8 mouse cellular contexts compared by ENCODE assay signal in genomic region chr3:52269514-52270351, GRCm38 (mm10). TPM values are rescaled to one million over a fixed set of nuclear protein-coding genes. Genes with fewer than 3 reads are reported as not detected.
DNase-seq lines count a peak whose midpoint lies in the region; ATAC-seq and TF ChIP-seq lines count a peak whose summit lies in the region.

No protein-coding gene starts in this region.

- under 1% methylated on average over 55 of the region's 55 CpGs for WGBS in embryonic facial prominence, embryonic 10.5 days
- 2% methylated on average over 55 of the region's 55 CpGs for WGBS in liver, embryonic 12.5 days (ENCODE audit: insufficient replicate concordance)
- WGBS in stomach, embryonic 14.5 days: 1% methylated on average over 55 of the region's 55 CpGs

- no peak for ATAC-seq in cerebellum, adult (ENCODE audit: insufficient number of reproducible peaks, low FRiP score, low TSS enrichment)
- ATAC-seq in liver, embryonic 12.5 days: no peak
- ATAC-seq in stomach, embryonic 14.5 days (ENCODE audit: insufficient number of reproducible peaks, insufficient read depth, low FRiP score, low read depth): peak; percentile 15; the same call in 1 of the 2 replicates

- H3K4me2 ChIP-seq in liver, embryonic 12.5 days: peak overlapping the region; percentile 98
- peak overlapping the region; percentile 88 for H3K4me2 ChIP-seq in myocyte (ENCODE audit: low read depth)
- peak overlapping the region; percentile 97 for H3K4me2 ChIP-seq in stomach, embryonic 14.5 days (replicated peaks; ENCODE audit: low read depth, low read length)

- no peaks in the 10 kb centered on the region for H3K36me3 ChIP-seq in embryonic facial prominence, embryonic 10.5 days (replicated peaks)
- H3K36me3 ChIP-seq in liver, embryonic 12.5 days: no peaks in the 10 kb centered on the region
- H3K36me3 ChIP-seq in myocyte (ENCODE audit: control insufficient read depth, insufficient read depth): no peaks in the 10 kb centered on the region
- H3K36me3 ChIP-seq in stomach, embryonic 14.5 days (ENCODE audit: control insufficient read depth, insufficient read depth, low read length): no peaks in the 10 kb centered on the region

- H3K4me1 ChIP-seq in embryonic facial prominence, embryonic 10.5 days: peaks cover 48% of the 10 kb centered on the region
- peaks cover 39% of the 10 kb centered on the region for H3K4me1 ChIP-seq in liver, embryonic 12.5 days
- peaks cover 19% of the 10 kb centered on the region; the same call in 1 of the 2 replicates for H3K4me1 ChIP-seq in stomach, embryonic 14.5 days (ENCODE audit: control insufficient read depth, insufficient read depth, low read length)

- H3K9me3 ChIP-seq in embryonic facial prominence, embryonic 10.5 days: no peaks in the 10 kb centered on the region
- H3K9me3 ChIP-seq in liver, embryonic 12.5 days (replicated peaks): no peaks in the 10 kb centered on the region
- no peaks in the 10 kb centered on the region for H3K9me3 ChIP-seq in stomach, embryonic 14.5 days (ENCODE audit: control insufficient read depth, low read depth, low read length)

- peak overlapping the region; percentile 80 for H3K9ac ChIP-seq in liver, embryonic 12.5 days
- peak overlapping the region; percentile 82 for H3K9ac ChIP-seq in stomach, embryonic 14.5 days (replicated peaks; ENCODE audit: low read depth, low read length)

- H3K27ac ChIP-seq in embryonic facial prominence, embryonic 10.5 days (replicated peaks): peak overlapping the region; percentile 88
- peak overlapping the region; percentile 80 for H3K27ac ChIP-seq in liver, embryonic 12.5 days
- H3K27ac ChIP-seq in stomach, embryonic 14.5 days (ENCODE audit: low read length): peak overlapping the region; percentile 48; the same call in 1 of the 2 replicates

- H3ac ChIP-seq in myocyte (ENCODE audit: control insufficient read depth, insufficient read length): peak overlapping the region; percentile 85

- H3K4me3 ChIP-seq in embryonic facial prominence, embryonic 10.5 days: peak overlapping the region; percentile 82
- peak overlapping the region; percentile 83 for H3K4me3 ChIP-seq in liver, embryonic 12.5 days
- peak overlapping the region; percentile 84 for H3K4me3 ChIP-seq in myocyte
- H3K4me3 ChIP-seq in stomach, embryonic 14.5 days (ENCODE audit: low read depth, low read length): peak overlapping the region; percentile 89

- H3K79me2 ChIP-seq in myocyte (ENCODE audit: control insufficient read depth, insufficient read depth): peaks cover 51% of the 10 kb centered on the region

- peak; percentile 35 for TF ChIP-seq POLR2A in myocyte (IDR thresholded peaks at IDR 0.05; ENCODE audit: insufficient read length, low read depth)

- peaks cover 48% of the 10 kb centered on the region for H3K27me3 ChIP-seq in embryonic facial prominence, embryonic 10.5 days (replicated peaks; ENCODE audit: low read depth, poor library complexity, severe bottlenecking)
- H3K27me3 ChIP-seq in liver, embryonic 12.5 days (replicated peaks): peaks cover 43% of the 10 kb centered on the region
- no peaks in the 10 kb centered on the region for H3K27me3 ChIP-seq in myocyte (ENCODE audit: control insufficient read depth, insufficient read depth, insufficient read length)
- no peaks in the 10 kb centered on the region for H3K27me3 ChIP-seq in stomach, embryonic 14.5 days (ENCODE audit: control insufficient read depth, insufficient read depth, low read length)

- peak; percentile 36 for DNase-seq in cerebellum, adult 11 months
- peak; percentile 80 for DNase-seq in embryonic facial prominence, embryonic 10.5 days (ENCODE audit: low spot score)
- peak; percentile 83 to 85 for DNase-seq in heart, adult 9 months (ENCODE audit: low spot score in 2 of 2)
- DNase-seq in kidney, adult 8-10 months: peak; percentile 88 to 91

TF ChIP-seq in myocyte, 11 proteins besides CTCF, POLR2A, EP300 and RAD21:
- no peak for TF ChIP-seq USF1 (IDR thresholded peaks at IDR 0.05; ENCODE audit: low read depth)
- no peak for TF ChIP-seq TCF12 (IDR thresholded peaks at IDR 0.05; ENCODE audit: insufficient read depth, poor library complexity, severe bottlenecking)
- TF ChIP-seq REST (IDR thresholded peaks at IDR 0.05; ENCODE audit: insufficient read depth, insufficient read length): no peak
- no peak for TF ChIP-seq TCF3 (IDR thresholded peaks at IDR 0.05; ENCODE audit: insufficient read length, low read depth)
- no peak for TF ChIP-seq E2F4 (IDR thresholded peaks at IDR 0.05; ENCODE audit: insufficient read depth)
- no peak for TF ChIP-seq CEBPB (IDR thresholded peaks at IDR 0.05; ENCODE audit: insufficient read depth, poor library complexity, severe bottlenecking)
- TF ChIP-seq POLR2AphosphoS2 (IDR thresholded peaks at IDR 0.05; ENCODE audit: insufficient read length, low read depth): no peak
- peak in 1 of 3 experiments; percentile 29 for TF ChIP-seq MYOD1 (IDR thresholded peaks at IDR 0.05; ENCODE audit: control insufficient read depth in 1 of 3, insufficient read length in 2 of 3, low read depth in 2 of 3)
- no peak for TF ChIP-seq MAX (IDR thresholded peaks at IDR 0.05; ENCODE audit: low read depth)
- TF ChIP-seq MYOG (IDR thresholded peaks at IDR 0.05; ENCODE audit: control insufficient read depth in 1 of 3, insufficient read depth in 1 of 3, insufficient read length in 2 of 3, low read depth in 2 of 3): peak in 1 of 3 experiments; percentile 37
- TF ChIP-seq SRF (IDR thresholded peaks at IDR 0.05; ENCODE audit: control insufficient read depth, insufficient read length, low read depth): no peak

RNA-seq across cellular contexts. Expression of gene Foxo1, which starts 1.6 kb away (rescaled TPM):
- polyA plus RNA-seq in embryonic facial prominence, embryonic 10.5 days (2016; fragmentation: Nextera tagmentation; extraction: Ambion mirVana): 3.7 TPM in 2 replicates
- polyA plus RNA-seq in liver, embryonic 12.5 days (2016; fragmentation: Nextera tagmentation; extraction: Ambion mirVana): 2.5 and 2.6 TPM in 2 replicates
- 7.2 TPM for polyA plus RNA-seq in myocyte (2012; fragmentation: generic; extraction: Trizol)
- 8.6 and 9.5 TPM in 2 replicates for polyA plus RNA-seq in stomach, embryonic 14.5 days (2014; fragmentation: Nextera tagmentation; extraction: Ambion mirVana)

Comparison
In these comparisons a context has a peak if more than half of its experiments do, and no peak if none do; other contexts are left out.
1. DNase-seq: peak in every context shown above with its lines; median percentile 90 in kidney, adult 8-10 months; 84 in heart, adult 9 months; 80 in embryonic facial prominence, embryonic 10.5 days; 36 in cerebellum, adult 11 months.